Comparison of ENCODE assay signal across 8 mouse cellular contexts in the genomic region with DNA sequence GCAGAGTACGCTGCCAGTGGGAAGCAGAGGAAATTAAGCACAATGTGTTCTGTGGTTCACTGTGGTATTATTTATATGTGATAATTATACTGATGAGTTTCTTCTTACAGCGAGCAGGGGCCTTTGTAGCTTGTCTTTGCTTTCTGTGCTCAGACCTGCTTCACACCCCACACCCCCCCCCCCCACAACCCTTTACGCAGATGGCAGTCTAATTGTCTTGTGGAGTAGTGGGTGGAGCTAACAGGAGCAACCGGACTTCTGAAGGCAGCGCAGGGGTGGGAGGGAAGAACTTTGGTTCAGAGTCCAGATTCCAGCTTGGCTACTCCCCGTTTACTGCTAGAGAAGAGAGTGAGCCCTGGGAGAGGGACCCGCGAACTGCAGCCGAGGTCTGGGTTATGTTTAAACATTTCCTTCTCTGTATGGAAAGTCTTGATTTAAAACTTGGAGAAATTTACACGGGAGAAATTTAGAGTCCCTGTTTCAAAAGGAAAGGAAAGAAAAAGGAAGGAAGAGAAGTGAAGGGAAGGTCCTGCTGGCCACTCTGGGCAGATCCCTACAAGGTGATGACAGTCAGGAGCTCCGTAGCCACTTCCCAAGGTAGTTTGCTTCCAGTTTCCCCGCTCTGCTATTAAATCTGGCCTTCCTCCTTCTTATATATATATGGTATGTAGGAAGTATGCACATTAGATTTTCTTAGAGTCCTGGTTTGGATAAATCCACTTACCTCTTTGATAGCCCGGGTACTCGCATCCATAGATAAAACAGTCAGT. TPM values are rescaled to one million over a fixed set of nuclear protein-coding genes. Genes with fewer than 3 reads are reported as not detected.
A peak's percentile ranks its signal among the peaks of the same experiment; 100 is the strongest.
DNase-seq lines count a peak whose midpoint lies in the region; ATAC-seq lines count a peak whose summit lies in the region.

No protein-coding gene starts in this region.

- peak overlapping the region; percentile 16; the same call in 1 of the 2 replicates for H3K4me3 ChIP-seq in embryonic facial prominence, embryonic 10.5 days
- H3K4me3 ChIP-seq in liver, embryonic 16.5 days (ENCODE audit: low read depth, low read length) = no peak overlapping the region

- no peak overlapping the region for H3K27ac ChIP-seq in embryonic facial prominence, embryonic 10.5 days (replicated peaks)
- H3K27ac ChIP-seq in liver, embryonic 16.5 days (ENCODE audit: low read length) = no peak overlapping the region

- H3K4me2 ChIP-seq in liver, embryonic 16.5 days (ENCODE audit: low read depth, low read length) = peak overlapping the region; percentile 1; the same call in 1 of the 2 replicates

- H3K36me3 ChIP-seq in embryonic facial prominence, embryonic 10.5 days (replicated peaks) = no peaks in the 10 kb centered on the region
- no peaks in the 10 kb centered on the region for H3K36me3 ChIP-seq in liver, embryonic 16.5 days (ENCODE audit: control insufficient read depth, insufficient read depth)

- peak; percentile 65 for DNase-seq in R1 (ENCODE audit: low read depth, low spot score)
- peak; percentile 59 for DNase-seq in embryonic facial prominence, embryonic 10.5 days (ENCODE audit: low spot score)
- peak; percentile 61 for DNase-seq in kidney, adult 18-20 months
- no peak for DNase-seq in left cerebral cortex, adult 9 months (ENCODE audit: low spot score in 2 of 2)
- DNase-seq in spleen, adult 12 weeks (ENCODE audit: low spot score) = no peak
- no peak for DNase-seq in cerebellum, adult 8-10 months
- DNase-seq in spleen, adult 18-20 months = no peak

- H3K9ac ChIP-seq in liver, embryonic 16.5 days (ENCODE audit: low read depth, low read length) = no peak overlapping the region

- H3K27me3 ChIP-seq in embryonic facial prominence, embryonic 10.5 days (replicated peaks; ENCODE audit: low read depth, poor library complexity, severe bottlenecking) = no peaks in the 10 kb centered on the region
- H3K27me3 ChIP-seq in liver, embryonic 16.5 days (ENCODE audit: control insufficient read depth, insufficient read depth, low read depth, low read length) = no peaks in the 10 kb centered on the region

- ATAC-seq in liver, embryonic 16.5 days (ENCODE audit: low read depth) = peak; percentile 67

- no peaks in the 10 kb centered on the region for H3K9me3 ChIP-seq in embryonic facial prominence, embryonic 10.5 days
- H3K9me3 ChIP-seq in liver, embryonic 16.5 days (replicated peaks; ENCODE audit: control insufficient read depth, low read length) = no peaks in the 10 kb centered on the region

- 41% methylated on average over 14 of the region's 14 CpGs for WGBS in embryonic facial prominence, embryonic 10.5 days
- 37% methylated on average over 14 of the region's 14 CpGs for WGBS in liver, embryonic 16.5 days (ENCODE audit: insufficient replicate concordance)

- peaks cover 24% of the 10 kb centered on the region for H3K4me1 ChIP-seq in embryonic facial prominence, embryonic 10.5 days
- no peaks in the 10 kb centered on the region; the same call in 1 of the 2 replicates for H3K4me1 ChIP-seq in liver, embryonic 16.5 days (ENCODE audit: control insufficient read depth, low read depth, low read length)

RNA-seq across cellular contexts. Expression of a gene that starts 30.4 kb away (rescaled TPM):
- polyA plus RNA-seq in embryonic facial prominence, embryonic 10.5 days (2016; fragmentation: Nextera tagmentation; extraction: Ambion mirVana) = 7.3 and 8.7 TPM in 2 replicates
- 7.3 and 7.5 TPM in 2 replicates for polyA plus RNA-seq in liver, embryonic 16.5 days (2015; fragmentation: Nextera tagmentation; extraction: Ambion mirVana)

Comparison
In these comparisons a context has a peak if more than half of its experiments do, and no peak if none do; other contexts are left out.
1. DNase-seq: peak in R1 (single experiment), embryonic facial prominence, embryonic 10.5 days (single experiment) and kidney, adult 18-20 months (single experiment); none in left cerebral cortex, adult 9 months (0 of 2), spleen, adult 12 weeks (single experiment), cerebellum, adult 8-10 months (single experiment) and spleen, adult 18-20 months (0 of 2).